Mouse (Mus musculus) liver, postnatal 0 days (tissue): ENCODE measurements around the gene Sele. TPM values are rescaled to one million over a fixed set of nuclear protein-coding genes. Genes with fewer than 3 reads are reported as not detected.
A peak's percentile ranks its signal among the peaks of the same experiment; 100 is the strongest.
"Not testable (repeated sequence)": the region's sequence is repeated elsewhere in the genome, so short reads cannot be mapped to it uniquely, and the experiment has no call there.

Experiments
- ATAC-seq: fragments of 200-750 bp; cut with Nextera tagmentation; 2 replicates; pipeline ENCODE4 v1.8.0; 2017; ENCODE audit warnings: mild to moderate bottlenecking, moderate library complexity
- DNase-seq: peaks from one replicate; pipeline ENCODE4 v3.0.0-alpha.2; 2016
- H3K27ac ChIP-seq: fragments of 300-500 bp; sonication (generic); 2 replicates; pipeline ENCODE4 v1.5.1; 2014; ENCODE audit warnings: antibody characterized with exemption, moderate library complexity, mild to moderate bottlenecking, low read depth
- H3K27me3 ChIP-seq: fragments of 300-500 bp; sonication (generic); 2 replicates; pipeline ENCODE4 v1.6.1; 2014; ENCODE audit warnings: low read length, control low read depth, mixed read lengths; ENCODE audit not compliant: insufficient read depth
- H3K36me3 ChIP-seq: fragments of 300-500 bp; sonication (generic); replicated peaks from 2 replicates; pipeline ENCODE4 v1.6.1; 2014; ENCODE audit warnings: mild to moderate bottlenecking, control low read depth, low read length, moderate library complexity, mixed read lengths; ENCODE audit not compliant: insufficient read depth
- H3K4me1 ChIP-seq: fragments of 300-500 bp; sonication (generic); 2 replicates; pipeline ENCODE4 v1.6.1; 2014; ENCODE audit warnings: antibody characterized with exemption, mild to moderate bottlenecking, control low read depth; ENCODE audit not compliant: insufficient read depth
- H3K4me2 ChIP-seq: fragments of 300-500 bp; sonication (generic); 2 replicates; pipeline ENCODE4 v1.6.1; 2014; ENCODE audit warnings: low read depth, mild to moderate bottlenecking, low read length, moderate library complexity, mixed read lengths
- H3K4me3 ChIP-seq: fragments of 300-500 bp; sonication (generic); 2 replicates; pipeline ENCODE4 v1.5.1; 2014; ENCODE audit warnings: low read depth, low read length
- H3K9ac ChIP-seq: fragments of 300-500 bp; sonication (generic); replicated peaks from 2 replicates; pipeline ENCODE4 v1.6.1; 2014; ENCODE audit warnings: mild to moderate bottlenecking, moderate library complexity
- H3K9me3 ChIP-seq: fragments of 300-500 bp; sonication (generic); 2 replicates; pipeline ENCODE4 v1.6.1; 2016; ENCODE audit warnings: mild to moderate bottlenecking, control low read depth, low read length, mixed read lengths
- CTCF ChIP-seq: sonication (generic); IDR thresholded peaks from 2 replicates; pipeline ENCODE4 v1.5.1; 2016; ENCODE audit warnings: antibody characterized with exemption, low read depth
- EP300 ChIP-seq: IDR thresholded peaks from 2 replicates; pipeline ENCODE4 v1.6.1; 2016; ENCODE audit warnings: antibody characterized with exemption, low read depth, mild to moderate bottlenecking
- WGBS: fragments of 180-500 bp; shearing (Covaris S2); extraction: QIAGEN DNeasy Blood & Tissue Kit; methylation state at CpG from one replicate; pipeline ENCODE4 v1.1.7; 2014; ENCODE audit not compliant: insufficient replicate concordance; 5-methylcytosine and 5-hydroxymethylcytosine counted together
- polyA plus RNA-seq: library from polyadenylated mRNA; unstranded; fragments of >200 nt; fragmentation: Nextera tagmentation; extraction: Ambion mirVana; gene quantifications from 2 replicates; pipeline ENCODE4 v1.2.1, GENCODE M21; 2015

Gene Sele
- polyA plus RNA-seq, 1 experiment from 2014 or later: 0.11 TPM

DNA sequence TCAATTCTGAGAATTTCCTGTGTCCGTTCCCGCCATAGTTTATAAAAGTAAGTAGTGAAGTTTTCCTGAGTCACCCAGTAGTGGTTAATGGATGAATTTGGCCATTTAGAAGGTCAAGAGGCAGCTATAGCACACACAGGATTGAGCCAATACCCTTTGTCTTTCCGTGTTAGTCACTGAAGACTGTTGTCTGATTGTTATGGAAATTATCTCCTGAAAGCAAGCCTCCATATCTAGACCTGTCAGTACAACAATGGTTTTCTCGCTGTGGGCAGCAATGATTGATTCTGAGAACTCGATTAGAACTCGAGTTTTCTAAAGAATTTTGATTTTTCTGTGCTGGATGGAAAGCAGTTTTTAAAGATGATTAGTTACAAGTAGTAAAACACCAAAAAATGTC is 28.2 kb upstream of the Sele start:
- H3K4me3 ChIP-seq: no peak overlapping the region
- ATAC-seq: no peak
- DNase-seq: no peak
- no peaks in the 10 kb centered on the region for H3K27me3 ChIP-seq
- H3K27ac ChIP-seq: no peak overlapping the region
- no peaks in the 10 kb centered on the region; the same call in 1 of the 2 replicates for H3K4me1 ChIP-seq
- WGBS: 58% methylated on average over 6 of the region's 6 CpGs
- no peaks in the 10 kb centered on the region for H3K36me3 ChIP-seq
- H3K9me3 ChIP-seq: no peaks in the 10 kb centered on the region
- TF ChIP-seq CTCF (no peak), EP300 (no peak)
- H3K9ac ChIP-seq: no peak overlapping the region
- no peak overlapping the region for H3K4me2 ChIP-seq

DNA sequence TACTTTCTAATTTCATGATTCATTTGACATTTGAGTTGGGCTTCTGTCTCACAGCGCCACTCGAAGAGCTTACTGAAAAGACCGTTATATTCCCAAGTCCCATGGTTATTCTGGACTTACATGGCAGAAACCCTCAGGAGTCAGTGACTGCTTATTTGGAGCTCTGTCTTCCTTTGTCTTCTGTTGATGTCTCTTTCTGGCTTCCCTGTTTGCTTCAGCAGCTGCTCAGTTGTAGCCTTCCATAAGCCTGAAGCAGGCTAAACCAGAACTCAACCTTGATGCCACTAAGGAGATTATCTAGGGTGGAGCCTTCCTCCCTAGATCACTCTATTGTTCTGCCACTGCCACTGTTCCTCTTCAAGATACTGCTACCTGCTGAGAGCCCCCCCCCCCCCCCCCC is 27.3 kb upstream of the Sele start:
- H3K4me1 ChIP-seq, H3K4me3 ChIP-seq, ATAC-seq, H3K9ac ChIP-seq, H3K36me3 ChIP-seq, H3K4me2 ChIP-seq, H3K27me3 ChIP-seq, H3K9me3 ChIP-seq, DNase-seq, H3K27ac ChIP-seq: not testable (repeated sequence)
- 80% methylated on average over 3 of the region's 3 CpGs for WGBS

DNA sequence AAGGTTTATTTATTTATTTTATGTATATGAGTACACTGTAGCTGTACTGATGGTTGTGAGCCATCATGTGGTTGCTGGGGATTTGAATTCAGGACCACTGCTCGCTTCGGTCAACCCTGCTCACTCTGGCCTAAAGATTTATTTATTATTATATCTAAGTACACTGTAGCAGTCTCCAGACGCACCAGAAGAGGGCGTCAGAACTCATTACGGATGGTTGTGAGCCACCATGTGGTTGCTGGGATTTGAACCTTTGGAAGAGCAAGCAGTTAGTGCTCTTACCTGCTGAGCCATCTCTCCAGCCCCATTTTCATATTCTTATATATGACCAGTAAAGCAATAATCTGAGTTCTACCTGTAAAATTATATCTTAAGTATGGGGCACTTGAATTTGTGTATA is 25.9 kb upstream of the Sele start:
- not testable (repeated sequence) for H3K27me3 ChIP-seq, DNase-seq, ATAC-seq, H3K9ac ChIP-seq, H3K36me3 ChIP-seq, H3K9me3 ChIP-seq, H3K4me2 ChIP-seq, H3K27ac ChIP-seq, H3K4me1 ChIP-seq, H3K4me3 ChIP-seq
- 75% methylated on average over 5 of the region's 5 CpGs for WGBS
- 0 out of 2 replicates have a peak, but pooled peaks have one; percentile 15 for TF ChIP-seq CTCF

DNA sequence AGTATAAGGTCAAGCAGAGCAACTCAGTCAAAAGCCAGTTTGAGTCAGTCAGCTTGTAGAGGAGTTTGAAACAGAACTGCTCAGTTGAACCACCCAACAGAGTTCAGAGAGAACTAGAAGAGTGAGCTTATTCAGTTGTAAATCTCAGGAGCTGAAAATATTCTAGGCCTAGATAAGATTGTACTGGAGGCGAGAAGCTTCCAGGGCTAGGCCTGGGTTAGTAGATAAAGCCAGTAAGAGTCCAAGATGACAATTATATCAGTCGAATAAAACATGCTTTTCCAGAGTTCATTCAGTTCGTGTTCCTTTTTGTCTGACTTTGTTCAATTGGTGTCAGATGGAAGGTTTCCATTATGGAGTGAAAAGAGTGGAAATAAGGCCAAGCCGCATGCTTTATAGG is 22.3 kb upstream of the Sele start:
- H3K27ac ChIP-seq: no peak overlapping the region
- H3K27me3 ChIP-seq: no peaks in the 10 kb centered on the region
- WGBS: 59% methylated on average over 4 of the region's 4 CpGs
- H3K9ac ChIP-seq: no peak overlapping the region
- DNase-seq (no peak), ATAC-seq (no peak)
- no peaks in the 10 kb centered on the region for H3K9me3 ChIP-seq
- H3K4me1 ChIP-seq: no peaks in the 10 kb centered on the region
- H3K4me2 ChIP-seq: no peak overlapping the region
- H3K36me3 ChIP-seq: no peaks in the 10 kb centered on the region
- no peak for TF ChIP-seq EP300
- TF ChIP-seq CTCF: no peak
- no peak overlapping the region for H3K4me3 ChIP-seq

DNA sequence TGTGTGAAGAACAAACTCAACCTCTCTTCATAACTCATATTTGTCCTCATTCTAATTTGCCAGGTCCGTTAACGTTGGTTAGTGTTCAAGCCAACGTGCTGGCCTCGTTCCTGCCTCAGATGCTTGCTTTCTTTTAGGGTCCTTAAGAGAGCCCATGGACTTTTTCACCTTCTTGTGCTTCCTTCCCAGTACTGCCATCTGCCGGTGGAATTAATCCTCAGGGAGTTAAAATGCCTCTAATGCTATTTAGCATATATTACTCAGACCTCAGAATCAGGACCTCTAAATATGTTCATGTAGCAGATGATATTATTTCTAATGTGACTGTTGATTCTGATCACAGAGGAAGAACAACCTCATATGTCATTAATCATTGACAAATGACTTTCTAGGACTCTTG is 20.6 kb upstream of the Sele start:
- H3K4me2 ChIP-seq: no peak overlapping the region
- ATAC-seq (no peak), DNase-seq (no peak)
- TF ChIP-seq EP300 (no peak), CTCF (peak; percentile 22; the same call in 1 of the 2 replicates)
- H3K9me3 ChIP-seq: no peaks in the 10 kb centered on the region
- no peak overlapping the region for H3K4me3 ChIP-seq
- no peaks in the 10 kb centered on the region for H3K36me3 ChIP-seq
- no peaks in the 10 kb centered on the region for H3K27me3 ChIP-seq
- no peaks in the 10 kb centered on the region for H3K4me1 ChIP-seq
- WGBS: 56% methylated on average over 5 of the region's 5 CpGs
- no peak overlapping the region for H3K27ac ChIP-seq
- H3K9ac ChIP-seq: no peak overlapping the region

DNA sequence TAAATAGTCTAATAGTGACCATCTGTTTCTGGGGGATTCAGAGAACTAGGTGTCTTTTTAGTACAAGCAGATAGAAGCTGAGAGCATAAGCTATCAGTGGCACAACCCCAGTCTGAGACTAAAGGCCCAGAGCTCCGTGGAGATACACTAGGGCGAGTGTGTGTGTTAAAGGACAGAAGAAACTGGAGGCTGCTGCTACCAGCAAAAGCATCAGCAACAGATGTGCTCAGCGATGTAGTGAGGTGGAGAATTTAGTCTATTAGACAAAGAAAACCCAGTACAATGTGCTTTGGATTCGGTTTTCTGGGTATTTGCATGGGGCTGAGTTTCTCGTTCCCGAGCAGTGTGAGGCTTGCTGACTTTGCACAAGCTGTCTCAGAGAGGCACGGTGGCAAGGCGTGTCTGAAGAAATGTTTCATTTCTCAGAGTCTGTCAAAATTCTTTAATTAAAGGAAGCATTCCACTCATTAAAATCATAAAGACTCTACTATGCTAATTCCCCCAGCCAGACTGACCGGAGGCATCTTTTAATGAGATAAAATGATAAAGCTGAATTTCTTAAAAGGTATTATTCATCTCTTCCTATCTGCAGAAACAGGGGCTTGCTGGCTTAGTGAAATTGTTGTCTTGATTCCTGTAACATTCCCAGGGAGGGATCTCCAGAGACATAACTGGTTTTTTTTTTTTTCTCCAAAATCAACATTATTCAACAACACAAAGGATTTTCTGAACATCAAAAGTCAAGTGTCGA is 7.5 kb upstream of the Sele start:
- Histone ChIP-seq H3K4me1 (no peaks in the 10 kb centered on the region), H3K4me3 (no peak overlapping the region), H3K27me3 (no peaks in the 10 kb centered on the region), H3K36me3 (no peaks in the 10 kb centered on the region), H3K4me2 (no peak overlapping the region), H3K9me3 (no peaks in the 10 kb centered on the region; the same call in 1 of the 2 replicates), H3K27ac (no peak overlapping the region), H3K9ac (no peak overlapping the region)
- no peak for DNase-seq
- no peak for ATAC-seq
- TF ChIP-seq EP300: no peak
- no peak for TF ChIP-seq CTCF
- WGBS: 72% methylated on average over 10 of the region's 10 CpGs
